Mouse (Mus musculus) hindbrain, embryonic 15.5 days (tissue): ENCODE results near the gene Srrm4. TPM values are rescaled to one million over a fixed set of nuclear protein-coding genes. Genes with fewer than 3 reads are reported as not detected.
A peak's percentile ranks its signal among the peaks of the same experiment; 100 is the strongest.
"Not testable (repeated sequence)": the region's sequence is repeated elsewhere in the genome, so short reads cannot be mapped to it uniquely, and the experiment has no call there.

Source experiments
- ATAC-seq: fragments of 200-750 bp; cut with Nextera tagmentation; 2 replicates; pipeline ENCODE4 v1.8.0; 2017; ENCODE audit warnings: low read depth, moderate number of reproducible peaks, moderate TSS enrichment; ENCODE audit not compliant: low FRiP score
- H3K27ac ChIP-seq: fragments of 300-500 bp; sonication (generic); replicated peaks from 2 replicates; pipeline ENCODE4 v1.5.1; 2015; ENCODE audit warnings: mild to moderate bottlenecking, inconsistent platforms
- H3K27me3 ChIP-seq: fragments of 300-500 bp; sonication (generic); 2 replicates; pipeline ENCODE4 v1.6.1; 2015; ENCODE audit warnings: control low read depth, inconsistent platforms
- H3K36me3 ChIP-seq: fragments of 300-500 bp; sonication (generic); 2 replicates; pipeline ENCODE4 v1.6.1; 2015; ENCODE audit warnings: control low read depth, inconsistent platforms
- H3K4me1 ChIP-seq: fragments of 300-500 bp; sonication (generic); replicated peaks from 2 replicates; pipeline ENCODE4 v1.6.1; 2015; ENCODE audit warnings: control low read depth, inconsistent platforms
- H3K4me2 ChIP-seq: fragments of 300-500 bp; sonication (generic); 2 replicates; pipeline ENCODE4 v1.6.1; 2015; ENCODE audit warnings: moderate library complexity, mild to moderate bottlenecking, inconsistent platforms
- H3K4me3 ChIP-seq: fragments of 300-500 bp; sonication (generic); 2 replicates; pipeline ENCODE4 v1.5.1; 2015; ENCODE audit warnings: mild to moderate bottlenecking, inconsistent platforms
- H3K9ac ChIP-seq: fragments of 300-500 bp; sonication (generic); 2 replicates; pipeline ENCODE4 v1.6.1; 2015; ENCODE audit warnings: inconsistent platforms
- H3K9me3 ChIP-seq: fragments of 300-500 bp; sonication (generic); 2 replicates; pipeline ENCODE4 v1.6.1; 2016; ENCODE audit warnings: control low read depth, inconsistent platforms
- WGBS: fragments of 180-500 bp; shearing (Covaris S2); methylation state at CpG from one replicate; pipeline ENCODE4 v1.1.7; 2015; 5-methylcytosine and 5-hydroxymethylcytosine counted together
- polyA plus RNA-seq: library from polyadenylated mRNA; unstranded; fragments of >200 nt; fragmentation: Nextera tagmentation; extraction: Ambion mirVana; gene quantifications from 2 replicates; pipeline ENCODE4 v1.2.1, GENCODE M21; 2015

Srrm4 gene
- polyA plus RNA-seq, 1 experiment from 2014 or later, result 17.7 TPM

DNA sequence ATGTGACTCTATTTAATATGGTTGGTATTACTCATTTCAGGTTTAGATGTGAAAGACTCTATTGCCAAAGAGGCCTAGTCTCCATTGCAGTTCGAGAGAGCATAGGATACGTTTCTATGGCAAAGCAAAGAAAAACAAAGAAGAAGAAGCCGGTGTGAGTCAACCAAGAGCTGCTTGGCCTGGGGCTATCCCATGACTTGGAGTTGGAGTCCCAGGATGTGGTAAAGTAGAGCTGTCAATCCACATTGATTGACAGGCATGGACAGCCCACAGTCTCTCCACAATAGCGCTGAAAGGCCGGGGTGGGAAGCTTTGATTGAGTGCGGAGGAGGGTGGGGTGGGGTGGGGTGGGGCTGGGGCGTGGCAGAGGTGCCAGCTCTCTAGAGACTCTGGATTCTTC lies 158.7 kb downstream of the Srrm4 start:
- Histone ChIP-seq H3K36me3 (no peaks in the 10 kb centered on the region), H3K4me3 (no peak overlapping the region), H3K9me3 (no peaks in the 10 kb centered on the region), H3K27ac (no peak overlapping the region), H3K27me3 (no peaks in the 10 kb centered on the region), H3K4me1 (peaks cover 8% of the 10 kb centered on the region), H3K4me2 (no peak overlapping the region), H3K9ac (no peak overlapping the region)
- 56% methylated on average over 7 of the region's 7 CpGs for WGBS
- no peak for ATAC-seq

DNA sequence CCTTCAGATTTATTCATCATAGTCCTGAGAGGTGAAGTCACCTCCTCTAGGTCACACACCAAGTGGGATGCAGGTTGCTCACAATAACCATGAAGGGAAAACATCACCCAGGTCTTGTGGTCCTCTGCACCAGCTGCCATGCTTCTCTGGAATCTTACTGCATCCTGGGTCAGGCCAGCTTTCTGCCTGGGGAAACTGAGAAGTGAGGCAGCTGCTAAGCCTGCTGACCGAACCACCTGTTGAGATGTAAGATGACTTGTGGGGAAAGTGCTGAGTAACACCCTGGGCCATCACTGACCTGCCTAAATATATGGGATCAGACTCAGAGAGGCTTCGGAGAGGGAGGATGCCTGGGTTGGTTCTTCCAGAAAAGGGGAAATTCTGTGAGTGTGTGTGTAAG lies 164.9 kb downstream of the Srrm4 start:
- Histone ChIP-seq H3K4me2 (no peak overlapping the region), H3K27ac (no peak overlapping the region), H3K4me3 (no peak overlapping the region), H3K9me3 (no peaks in the 10 kb centered on the region), H3K4me1 (peaks cover 13% of the 10 kb centered on the region), H3K36me3 (no peaks in the 10 kb centered on the region), H3K27me3 (0 out of 2 replicates have a peak, but pooled peaks cover 4% of the 10 kb centered on the region), H3K9ac (no peak overlapping the region)
- WGBS, result 87% methylated on average over 2 of the region's 2 CpGs
- ATAC-seq, result no peak

DNA sequence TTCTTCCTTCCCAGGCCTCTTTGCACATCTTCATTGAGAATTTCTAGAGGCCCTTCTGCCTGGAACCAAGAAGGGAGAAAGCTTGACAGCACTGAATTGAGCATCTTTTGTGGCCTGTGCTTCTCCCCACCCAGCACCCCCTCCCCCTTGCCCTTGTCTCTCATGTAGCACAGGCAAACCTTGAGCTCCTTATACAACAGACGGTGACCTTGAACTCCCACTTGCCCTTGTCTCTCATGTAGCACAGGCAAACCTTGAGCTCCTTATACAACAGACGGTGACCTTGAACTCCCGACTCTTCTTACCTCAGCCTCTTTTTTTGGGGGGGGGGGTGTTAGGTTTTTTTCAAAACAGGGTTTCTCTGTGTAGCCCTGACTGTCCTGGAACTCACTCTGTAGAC lies 165.9 kb downstream of the Srrm4 start:
- 91% methylated on average over 3 of the region's 3 CpGs for WGBS
- peaks cover 20% of the 10 kb centered on the region for H3K4me1 ChIP-seq
- H3K27me3 ChIP-seq, H3K4me2 ChIP-seq, H3K9me3 ChIP-seq, H3K27ac ChIP-seq, H3K4me3 ChIP-seq, H3K9ac ChIP-seq, H3K36me3 ChIP-seq, ATAC-seq: not testable (repeated sequence)

DNA sequence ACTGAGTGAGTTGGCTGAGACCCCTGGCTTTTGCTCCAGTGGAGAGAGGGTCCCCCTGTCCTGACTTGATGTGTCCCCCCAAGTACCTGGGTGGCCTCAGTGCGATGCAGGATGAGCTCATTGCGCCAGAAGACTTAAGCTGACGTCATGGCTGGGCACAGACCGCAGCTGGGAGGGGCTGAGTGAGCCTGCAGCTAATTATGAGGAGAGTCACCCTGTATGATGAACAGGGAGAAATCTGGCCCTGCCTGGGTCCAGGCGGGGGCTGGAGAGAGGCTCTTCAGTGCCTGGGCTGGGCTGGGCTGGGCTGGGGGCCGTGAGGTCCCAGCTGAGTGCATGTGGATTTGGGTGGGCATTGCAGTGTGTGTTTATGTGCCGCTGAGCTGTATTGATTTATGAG lies 166.3 kb downstream of the Srrm4 start:
- Histone ChIP-seq H3K4me1 (peaks cover 24% of the 10 kb centered on the region), H3K36me3 (no peaks in the 10 kb centered on the region), H3K9ac (no peak overlapping the region), H3K4me2 (no peak overlapping the region), H3K27me3 (0 out of 2 replicates have a peak, but pooled peaks cover 4% of the 10 kb centered on the region), H3K4me3 (no peak overlapping the region), H3K27ac (no peak overlapping the region), H3K9me3 (no peaks in the 10 kb centered on the region)
- WGBS, result 67% methylated on average over 7 of the region's 7 CpGs
- ATAC-seq, result no peak

DNA sequence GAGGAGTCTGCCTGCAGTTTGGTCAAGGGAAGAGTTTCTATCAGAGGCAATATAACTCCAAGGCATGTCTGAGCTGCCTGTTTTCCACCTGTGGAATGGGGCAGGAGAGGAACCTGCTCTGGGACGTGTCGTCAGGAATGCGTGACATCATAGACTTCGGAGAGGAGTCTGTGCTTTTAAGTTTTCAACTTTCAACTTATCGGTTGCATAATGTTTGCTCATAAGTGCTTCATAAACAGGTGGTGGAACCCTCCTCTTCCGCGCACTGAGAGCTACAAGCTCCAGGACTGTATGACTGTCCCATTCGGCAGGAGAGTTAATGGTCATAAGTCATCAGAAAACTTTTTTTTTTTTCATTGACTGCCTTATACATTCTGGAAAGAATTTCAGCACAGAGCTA lies 167.9 kb downstream of the Srrm4 start:
- WGBS, result 86% methylated on average over 8 of the region's 8 CpGs
- H3K9me3 ChIP-seq, result no peaks in the 10 kb centered on the region
- no peak overlapping the region for H3K4me2 ChIP-seq
- no peak overlapping the region for H3K4me3 ChIP-seq
- H3K9ac ChIP-seq, result no peak overlapping the region
- H3K4me1 ChIP-seq, result peaks cover 24% of the 10 kb centered on the region
- H3K27ac ChIP-seq, result no peak overlapping the region
- no peak for ATAC-seq
- H3K27me3 ChIP-seq, result 0 out of 2 replicates have a peak, but pooled peaks cover 4% of the 10 kb centered on the region
- no peaks in the 10 kb centered on the region for H3K36me3 ChIP-seq

DNA sequence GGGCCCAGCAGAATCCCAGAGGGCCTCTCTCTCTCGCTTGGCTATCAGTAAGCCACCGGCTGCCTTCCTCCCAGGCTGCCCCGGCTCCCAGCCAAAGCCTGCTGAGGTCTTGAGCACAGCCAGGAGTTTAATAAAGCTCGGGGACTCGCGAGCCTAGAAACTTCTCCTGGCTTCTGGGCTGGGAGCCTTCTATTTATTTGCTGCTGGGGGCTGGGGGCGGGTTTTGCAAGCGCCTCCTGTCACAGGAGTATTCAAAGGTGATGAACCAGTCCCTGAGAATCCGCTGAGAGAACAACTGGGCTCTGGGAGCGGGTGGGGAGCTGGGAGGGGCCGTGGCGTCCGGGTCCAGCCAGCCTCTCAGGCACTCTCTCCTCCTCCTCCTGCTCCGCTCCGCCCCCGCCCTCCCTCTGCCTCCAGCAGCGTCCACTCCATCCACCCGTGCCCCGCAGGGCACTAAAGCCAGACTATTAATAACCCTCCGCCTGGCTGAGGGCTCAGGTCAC lies 168.9 kb downstream of the Srrm4 start, which contains the start of gene Hspb8:
Gene Hspb8 (minus strand): TSS at position 166 of the 503 bp plus-strand sequence.
- Histone ChIP-seq H3K9ac (no peak within 1 kb of the TSS), H3K9me3 (no peaks in the 10 kb centered on the region), H3K4me2 (peak within 1 kb of the TSS; percentile 51), H3K4me1 (peaks cover 24% of the 10 kb centered on the region), H3K27me3 (0 out of 2 replicates have a peak, but pooled peaks cover 4% of the 10 kb centered on the region), H3K27ac (peak within 1 kb of the TSS; percentile 7; the same call in 1 of the 2 replicates), H3K4me3 (peak within 1 kb of the TSS; percentile 14; the same call in 1 of the 2 replicates), H3K36me3 (no peaks in the 10 kb centered on the region)
- ATAC-seq, result peak; percentile 61; the same call in 1 of the 2 replicates
- WGBS, result under 1% methylated on average over 20 of the region's 20 CpGs

DNA sequence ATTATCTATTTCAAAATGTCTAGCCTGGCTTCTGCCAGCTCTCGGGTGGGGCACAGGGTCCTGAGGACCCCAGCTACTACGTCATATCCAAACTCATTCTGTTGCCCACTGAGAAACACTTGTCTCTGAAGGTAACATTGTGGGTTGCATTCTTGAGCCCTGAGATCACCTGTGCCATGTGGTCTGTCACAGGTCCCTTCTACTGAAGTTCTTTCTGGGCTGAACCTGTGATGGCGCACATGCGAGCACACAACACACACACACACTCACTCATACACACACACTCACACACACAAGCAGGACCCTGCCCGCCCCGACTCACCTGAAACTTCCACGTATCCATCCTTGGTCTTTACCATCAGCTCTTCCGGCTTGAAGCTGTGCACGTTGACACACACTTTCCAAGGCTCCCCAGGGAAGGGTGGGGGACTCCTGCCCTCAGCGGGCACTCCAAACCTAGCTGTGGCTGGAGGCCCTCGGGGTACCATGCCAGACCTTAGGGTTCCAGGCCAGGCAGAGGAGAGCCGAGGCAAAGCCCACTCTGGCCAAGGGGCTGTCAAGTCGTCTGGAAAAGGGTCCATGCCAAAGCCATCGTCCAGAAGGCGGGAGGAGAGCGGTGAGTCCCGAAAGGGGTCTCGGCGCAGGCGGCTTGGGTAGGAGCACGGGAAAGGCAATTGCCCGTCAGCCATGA lies 169.7 kb downstream of the Srrm4 start:
- ATAC-seq, result no peak
- peak overlapping the region; percentile 14; the same call in 1 of the 2 replicates for H3K4me3 ChIP-seq

DNA sequence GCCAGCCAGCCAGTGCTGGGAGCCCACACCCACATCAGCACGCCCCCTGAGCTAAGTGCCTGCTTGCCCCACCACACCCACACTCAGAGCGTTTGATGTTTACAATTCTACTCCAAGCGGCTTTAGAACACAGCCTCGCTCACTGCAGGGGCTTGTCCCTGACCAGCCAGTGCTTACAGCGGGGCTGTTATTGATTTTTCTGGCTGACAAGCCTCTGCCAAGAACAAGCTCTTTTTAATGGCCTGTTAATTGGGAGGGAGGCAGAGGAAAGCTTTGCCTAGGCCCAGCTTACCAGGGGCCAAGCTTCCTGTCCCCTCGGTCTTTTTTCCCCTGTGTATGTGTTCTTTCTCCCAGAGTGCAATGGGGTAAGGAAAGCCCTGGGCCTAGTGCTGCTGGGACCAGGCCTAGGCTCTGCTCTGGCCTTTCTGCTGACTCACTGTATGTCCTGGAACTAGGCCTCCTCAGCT lies 170.8 kb downstream of the Srrm4 start:
- ATAC-seq, result peak; percentile 52; the same call in 1 of the 2 replicates
- Histone ChIP-seq H3K4me2 (no peak overlapping the region), H3K9me3 (no peaks in the 10 kb centered on the region), H3K36me3 (no peaks in the 10 kb centered on the region), H3K9ac (no peak overlapping the region), H3K27ac (peak overlapping the region; percentile 58; the same call in 1 of the 2 replicates), H3K4me3 (no peak overlapping the region), H3K27me3 (0 out of 2 replicates have a peak, but pooled peaks cover 4% of the 10 kb centered on the region), H3K4me1 (peaks cover 24% of the 10 kb centered on the region)
- WGBS, result 10% methylated on average over 6 of the region's 6 CpGs

More for the DNA sequence above, 169.7 kb downstream of the Srrm4 start:
- no peak overlapping the region for H3K9ac ChIP-seq
- no peaks in the 10 kb centered on the region for H3K9me3 ChIP-seq
- 60% methylated on average over 22 of the region's 22 CpGs for WGBS
- H3K27me3 ChIP-seq, result 0 out of 2 replicates have a peak, but pooled peaks cover 4% of the 10 kb centered on the region
- no peaks in the 10 kb centered on the region for H3K36me3 ChIP-seq
- peak overlapping the region; percentile 7; the same call in 1 of the 2 replicates for H3K27ac ChIP-seq
- peak overlapping the region; percentile 51 for H3K4me2 ChIP-seq
- peaks cover 24% of the 10 kb centered on the region for H3K4me1 ChIP-seq

DNA sequence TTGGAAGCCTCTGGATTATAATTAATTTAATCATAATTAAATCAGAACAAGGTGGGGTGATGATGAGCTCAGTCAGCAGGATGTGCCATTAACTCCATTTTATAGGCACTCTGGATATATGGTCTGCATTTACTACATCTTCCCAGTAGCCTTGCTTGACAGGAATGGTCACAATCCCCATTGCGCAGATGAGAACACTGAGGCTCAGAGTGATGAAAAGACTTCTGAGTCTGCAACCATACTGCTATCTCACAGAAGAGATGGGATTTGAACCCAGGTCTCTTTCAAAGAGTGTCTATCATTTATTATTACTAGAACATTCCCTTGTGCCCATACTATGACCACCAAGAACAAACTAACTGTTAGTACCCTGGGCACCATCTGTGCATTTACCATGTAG lies 171.4 kb downstream of the Srrm4 start:
- Histone ChIP-seq H3K9me3 (no peaks in the 10 kb centered on the region), H3K9ac (no peak overlapping the region), H3K27ac (peak overlapping the region; percentile 58; the same call in 1 of the 2 replicates), H3K4me1 (peaks cover 24% of the 10 kb centered on the region), H3K36me3 (no peaks in the 10 kb centered on the region), H3K4me2 (no peak overlapping the region), H3K4me3 (no peak overlapping the region), H3K27me3 (peaks cover 4% of the 10 kb centered on the region; the same call in 1 of the 2 replicates)
- no peak for ATAC-seq
- 100% methylated on average over 1 of the region's 1 CpGs for WGBS

DNA sequence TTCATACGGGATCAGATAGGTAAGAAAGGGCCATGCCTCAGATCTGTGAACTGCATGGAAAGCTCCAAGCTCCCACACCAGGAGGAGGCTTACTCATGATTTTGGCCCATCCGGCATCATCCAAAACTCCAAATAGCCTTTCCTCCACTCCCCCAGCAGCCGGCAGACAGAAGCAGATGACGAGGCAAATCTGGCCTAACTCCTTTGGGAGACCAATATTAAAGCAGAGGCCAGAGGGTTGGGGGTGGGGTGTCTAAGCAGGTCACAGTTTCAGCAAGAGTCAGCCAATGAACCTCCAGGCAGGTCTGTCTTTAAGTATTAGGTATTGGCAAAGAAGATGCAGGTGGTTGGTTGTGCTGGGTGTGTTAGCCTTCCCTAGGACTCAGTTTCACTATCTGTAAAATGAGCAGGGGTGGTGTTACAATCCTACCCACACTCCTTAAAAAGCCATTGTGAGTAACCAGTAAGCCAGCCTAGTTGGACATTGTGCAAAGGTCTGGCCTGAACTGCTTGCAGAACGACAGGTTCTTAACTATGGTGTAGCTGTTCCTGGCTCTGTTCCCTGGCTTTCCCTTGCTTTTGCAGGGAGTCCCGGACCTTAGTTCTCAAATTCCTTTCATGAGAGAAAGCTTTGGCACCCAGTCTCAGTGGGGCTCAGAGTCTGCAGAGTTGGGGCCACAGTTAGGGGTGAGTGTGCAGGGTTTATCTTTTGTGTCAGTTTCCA lies 172.1 kb downstream of the Srrm4 start:
- Histone ChIP-seq H3K4me1 (peaks cover 24% of the 10 kb centered on the region), H3K36me3 (no peaks in the 10 kb centered on the region), H3K4me3 (no peak overlapping the region), H3K4me2 (0 out of 2 replicates have a peak overlapping the region, but pooled peaks have one; percentile 3), H3K9me3 (no peaks in the 10 kb centered on the region), H3K9ac (no peak overlapping the region), H3K27ac (no peak overlapping the region), H3K27me3 (peaks cover 4% of the 10 kb centered on the region; the same call in 1 of the 2 replicates)
- 54% methylated on average over 6 of the region's 6 CpGs for WGBS
- ATAC-seq, result no peak

DNA sequence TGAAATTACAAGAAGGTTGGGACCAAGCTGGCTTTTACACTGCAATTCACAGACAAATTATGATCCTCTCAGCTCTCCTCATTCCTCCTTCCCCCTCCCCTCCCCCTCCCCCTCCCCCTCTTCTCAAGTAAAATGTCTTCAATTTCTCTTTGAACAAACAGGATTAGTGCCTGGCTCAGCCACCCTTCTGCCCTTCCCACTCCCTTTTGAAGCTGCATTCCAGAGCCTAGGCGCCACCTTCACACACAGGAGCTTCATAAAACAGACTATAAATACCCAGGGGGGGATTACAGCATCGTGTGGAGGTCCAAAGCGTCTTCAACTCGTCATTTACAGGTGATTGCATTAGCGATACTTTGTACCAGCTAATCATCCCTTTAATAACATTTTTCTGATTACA lies 175.4 kb downstream of the Srrm4 start:
- Histone ChIP-seq H3K27ac (no peak overlapping the region), H3K4me3 (no peak overlapping the region), H3K9me3 (no peaks in the 10 kb centered on the region), H3K9ac (no peak overlapping the region), H3K4me1 (peaks cover 7% of the 10 kb centered on the region), H3K27me3 (no peaks in the 10 kb centered on the region; the same call in 1 of the 2 replicates), H3K36me3 (no peaks in the 10 kb centered on the region), H3K4me2 (no peak overlapping the region)
- 34% methylated on average over 5 of the region's 5 CpGs for WGBS
- ATAC-seq, result no peak
